ENCODE assay signal across 9 mouse cellular contexts in genomic region chr4:109407701-109408485, GRCm38 (mm10). TPM values are rescaled to one million over a fixed set of nuclear protein-coding genes. Genes with fewer than 3 reads are reported as not detected.
DNase-seq lines count a peak whose midpoint lies in the region; ATAC-seq and TF ChIP-seq lines count a peak whose summit lies in the region.
"Had no signal": no experiment of that assay in that cellular context is flagged by ENCODE, and none has a peak within 500 bp of the region (broad histone marks: within the 10 kb centered on the region; RNA-seq: fewer than 3 reads in every experiment).

No protein-coding gene starts in this region.

- 80% methylated on average over 9 of the region's 9 CpGs for WGBS in heart, embryonic 10.5 days
- WGBS in embryonic facial prominence, embryonic 15.5 days = 58% methylated on average over 9 of the region's 9 CpGs

- H3K9me3 ChIP-seq in heart, embryonic 10.5 days = no peaks in the 10 kb centered on the region
- no peaks in the 10 kb centered on the region for H3K9me3 ChIP-seq in G1E (replicated peaks)
- H3K9me3 ChIP-seq in embryonic facial prominence, embryonic 15.5 days (replicated peaks) = no peaks in the 10 kb centered on the region

- H3K9ac ChIP-seq in embryonic facial prominence, embryonic 15.5 days = no peak overlapping the region

- H3K27me3 ChIP-seq in heart, embryonic 10.5 days (ENCODE audit: insufficient read depth, poor library complexity, severe bottlenecking) = peaks cover 3% of the 10 kb centered on the region; the same call in 1 of the 2 replicates
- no peaks in the 10 kb centered on the region for H3K27me3 ChIP-seq in G1E (ENCODE audit: insufficient read depth, low read length)
- H3K27me3 ChIP-seq in embryonic facial prominence, embryonic 15.5 days = no peaks in the 10 kb centered on the region

- intact Hi-C loops in heart, postnatal 14 days (cut with DNase I) = no loop called here
- intact Hi-C loops in left cerebral cortex, postnatal 10 days (cut with DNase I) = no loop called here

- DNase-seq in heart, embryonic 10.5 days (ENCODE audit: low spot score) = no peak
- DNase-seq in heart, postnatal 14 days = no peak
- DNase-seq in G1E (ENCODE audit: low spot score) (no peak), liver (peak; percentile 27)
- DNase-seq in gastrocnemius, postnatal 10 days = no peak
- DNase-seq in left cerebral cortex, postnatal 10 days (ENCODE audit: extremely low spot score in 1 of 2, low spot score in 2 of 2) = no peak
- no peak for DNase-seq in adrenal gland, adult 2 months
- DNase-seq: heart, adult 18-20 months had no signal

- peak overlapping the region; percentile 99; the same call in 1 of the 2 replicates for H3K4me2 ChIP-seq in embryonic facial prominence, embryonic 15.5 days (replicated peaks)

- peaks cover 36% of the 10 kb centered on the region for H3K4me1 ChIP-seq in heart, embryonic 10.5 days
- peaks cover 86% of the 10 kb centered on the region for H3K4me1 ChIP-seq in G1E (ENCODE audit: insufficient read depth, low read depth, low read length)
- peaks cover 31% of the 10 kb centered on the region for H3K4me1 ChIP-seq in embryonic facial prominence, embryonic 15.5 days

- H3K36me3 ChIP-seq in heart, embryonic 10.5 days = peaks cover 12% of the 10 kb centered on the region; the same call in 1 of the 2 replicates
- H3K36me3 ChIP-seq in G1E (replicated peaks) = peaks cover 27% of the 10 kb centered on the region
- H3K36me3 ChIP-seq in embryonic facial prominence, embryonic 15.5 days = no peaks in the 10 kb centered on the region

- TF ChIP-seq CTCF in G1E (IDR thresholded peaks at IDR 0.05; ENCODE audit: low read depth, low read length) = no peak

- no peak for ATAC-seq in G1E (ENCODE audit: extremely low read depth, insufficient number of reproducible peaks, low FRiP score, poor library complexity, severe bottlenecking)
- no peak for ATAC-seq in embryonic facial prominence, embryonic 15.5 days (ENCODE audit: insufficient number of reproducible peaks, low FRiP score, low TSS enrichment, low read depth)

- H3K4me3 ChIP-seq in heart, embryonic 10.5 days = peak overlapping the region; percentile 79
- peak overlapping the region; percentile 79; the same call in 1 of the 2 replicates for H3K4me3 ChIP-seq in G1E (ENCODE audit: low read depth, low read length)
- H3K4me3 ChIP-seq in embryonic facial prominence, embryonic 15.5 days (replicated peaks) = peak overlapping the region; percentile 67; the same call in 1 of the 2 replicates

- H3K27ac ChIP-seq in heart, embryonic 10.5 days = peak overlapping the region; percentile 93
- H3K27ac ChIP-seq in embryonic facial prominence, embryonic 15.5 days (replicated peaks) = no peak overlapping the region

RNA-seq across cellular contexts. Expression of gene Ttc39a, which starts 1.5 kb away (rescaled TPM):
- polyA plus RNA-seq in heart, embryonic 10.5 days (2016; fragmentation: Nextera tagmentation; extraction: Ambion mirVana) = 9.4 and 10.7 TPM in 2 replicates
- total RNA-seq in heart, postnatal 14 days (2021) = 1 to 10 TPM; 1.2 to 1.6 TPM
- 38.9 and 50.2 TPM in 2 replicates for total RNA-seq in G1E (2014; fragmentation: Nextera tagmentation)
- 40.4 and 48.0 TPM in 2 replicates for total RNA-seq in G1E (2017)
- 28.9 and 30.9 TPM in 2 replicates for polyA plus RNA-seq in G1E (2012)
- polyA plus RNA-seq in embryonic facial prominence, embryonic 15.5 days (2015; fragmentation: Nextera tagmentation; extraction: Ambion mirVana) = 6.6 and 7.5 TPM in 2 replicates
- total RNA-seq in gastrocnemius, postnatal 10 days (2021) = under 1 TPM; 0.66 to 0.81 TPM
- total RNA-seq in left cerebral cortex, postnatal 10 days (2021) = 1 to 10 TPM; 1.2 TPM
- 1 to 10 TPM; 3.4 to 8.7 TPM for total RNA-seq in adrenal gland, adult 2 months (2021)
- 8.6 and 8.8 TPM in 2 replicates for polyA plus RNA-seq in adrenal gland, adult 2 months (2012; rRNA removed)

Comparison
In these comparisons a context has a peak if more than half of its experiments do, and no peak if none do; other contexts are left out.
1. RNA of gene Ttc39a, which starts 1.5 kb away (total RNA-seq): 38.9 to 50.2 TPM in G1E; 3.4 to 8.7 TPM in adrenal gland, adult 2 months, 1.2 to 1.6 TPM in heart, postnatal 14 days, 1.2 TPM in left cerebral cortex, postnatal 10 days and 0.66 to 0.81 TPM in gastrocnemius, postnatal 10 days; every median in the first group is over 4 times any median in the second.
2. Peak in every context shown above with its lines, with median percentiles within 50 percentile points of each other: H3K4me3 ChIP-seq.